Mouse (Mus musculus) spleen, adult 2 months (tissue): ENCODE measurements around the gene Senp3.

Experiments
- CTCF ChIP-seq: fragments of 200-500 bp; IDR thresholded peaks from 2 replicates; pipeline ENCODE4 v1.5.1; 2011; ENCODE audit warnings: mild to moderate bottlenecking, inconsistent platforms; ENCODE audit not compliant: insufficient read depth, insufficient read length, insufficient replicate concordance; ENCODE audit errors: extremely low read depth
- POLR2A ChIP-seq: fragments of 200-500 bp; IDR thresholded peaks from 2 replicates; pipeline ENCODE4 v1.6.1; 2011; ENCODE audit warnings: low read depth, low read length, inconsistent platforms

GRCm38 (mm10) chr11:69685526-69686148 is 3.8 kb upstream of the Senp3 start, which contains the start of gene Tnfsf13:
- no peak for TF ChIP-seq CTCF
- no peak for TF ChIP-seq POLR2A
